Mouse (Mus musculus) megakaryocyte-erythroid progenitor cell, adult 5-6 weeks (primary cell): ENCODE results near the gene Myo5c. TPM values are rescaled to one million over a fixed set of nuclear protein-coding genes. Genes with fewer than 3 reads are reported as not detected.

ENCODE experiments used
- ATAC-seq: replicated peaks from 2 replicates; pipeline ENCODE4 v1.8.0; 2016; ENCODE audit warnings: mild to moderate bottlenecking, inconsistent platforms; ENCODE audit not compliant: severe bottlenecking, poor library complexity, low FRiP score, low TSS enrichment
- total RNA-seq, 2 experiments: library from RNA; stranded (forward) in 1 of 2; stranded (reverse) in 1 of 2; fragments of 200-1000, 215-1000 nt in 1 of 2; fragments of >200 nt in 1 of 2; fragmentation: Nextera tagmentation in 1 of 2; gene quantifications; 2 replicates each; pipeline ENCODE4 v1.2.3; 2014 to 2017

The Myo5c gene
- total RNA-seq, 2 experiments from 2014 or later: not detected

DNA sequence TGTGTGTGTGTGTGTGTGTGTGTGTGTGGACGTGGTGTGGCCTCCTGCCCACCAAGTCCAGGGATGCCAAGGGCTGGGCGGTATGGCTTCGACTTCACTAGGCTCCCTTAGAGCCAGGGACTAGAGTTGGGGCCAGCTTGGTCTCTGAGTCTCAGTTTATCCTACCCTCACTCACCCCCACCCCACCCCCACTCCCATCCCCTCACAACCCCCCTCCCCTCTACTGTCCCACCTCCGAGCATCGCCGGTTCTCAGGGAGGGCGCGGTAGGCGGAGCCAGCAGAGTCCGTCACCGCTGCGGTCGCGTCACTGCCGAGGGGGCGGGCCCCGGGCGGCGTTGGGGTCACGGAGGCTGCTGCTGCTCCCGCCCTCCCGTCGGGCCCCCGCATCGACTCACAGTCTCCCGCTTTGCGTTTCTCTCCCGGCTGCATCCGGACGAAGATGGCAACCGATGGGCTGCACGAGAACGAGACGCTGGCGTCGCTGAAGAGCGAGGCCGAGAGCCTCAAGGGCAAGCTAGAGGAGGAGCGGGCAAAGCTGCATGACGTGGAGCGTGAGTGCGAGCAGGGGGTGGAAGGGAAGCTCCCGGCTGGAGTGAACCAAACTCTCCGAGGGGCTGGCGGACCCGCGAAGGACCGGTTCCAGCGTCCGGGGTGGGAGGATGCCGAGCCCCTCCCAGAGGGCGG is 82.2 kb downstream of the Myo5c start:
- peak; percentile 89 for ATAC-seq

DNA sequence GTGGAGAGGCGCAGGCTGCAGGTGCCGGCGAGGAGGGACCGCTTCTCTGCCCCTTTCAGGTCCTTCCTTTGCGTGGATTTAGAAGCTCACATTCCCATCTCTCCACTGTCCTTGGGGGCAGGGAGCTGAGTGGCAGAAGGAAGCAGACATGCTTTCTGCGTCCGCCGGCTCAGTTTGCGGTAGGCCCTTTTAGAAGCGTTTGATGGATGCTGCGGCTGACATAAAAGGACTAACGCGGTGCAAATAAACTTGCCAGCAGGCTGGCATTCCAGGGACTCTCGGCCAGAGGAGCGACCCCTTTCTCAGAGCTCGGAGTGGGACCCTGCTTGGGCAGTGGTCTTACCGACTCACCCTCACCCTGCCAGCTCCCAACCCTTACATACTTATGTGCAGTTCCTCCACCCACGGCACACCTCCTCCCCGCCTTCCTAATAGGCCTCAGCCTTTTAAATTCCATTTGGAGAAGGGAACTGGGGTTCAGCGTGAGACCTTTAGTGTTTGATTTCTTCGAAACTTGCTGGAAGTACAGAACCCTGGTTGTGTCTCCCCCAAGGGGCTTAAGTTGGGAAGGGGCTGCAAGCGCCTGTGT is 82.8 kb downstream of the Myo5c start:
- ATAC-seq: no peak

DNA sequence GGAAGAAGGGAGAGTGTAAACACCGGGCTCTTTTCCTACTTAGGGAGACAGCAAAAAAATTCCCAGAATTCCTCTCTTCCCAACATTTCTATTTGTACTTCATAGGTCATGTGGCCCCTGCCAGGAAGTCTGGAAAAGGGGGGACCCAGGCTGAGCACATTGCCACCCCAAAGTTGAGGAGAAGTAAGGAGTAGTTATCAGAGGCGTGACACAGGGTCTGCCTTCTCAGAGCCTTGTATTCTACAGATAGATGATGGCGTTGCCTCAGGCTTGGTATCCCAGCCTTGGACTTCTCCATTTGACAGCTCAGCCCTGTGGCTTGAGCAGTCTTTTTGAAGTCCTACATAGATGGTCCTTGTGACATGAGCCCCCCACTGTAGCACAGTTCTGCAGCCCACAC is 83.4 kb downstream of the Myo5c start:
- no peak for ATAC-seq

DNA sequence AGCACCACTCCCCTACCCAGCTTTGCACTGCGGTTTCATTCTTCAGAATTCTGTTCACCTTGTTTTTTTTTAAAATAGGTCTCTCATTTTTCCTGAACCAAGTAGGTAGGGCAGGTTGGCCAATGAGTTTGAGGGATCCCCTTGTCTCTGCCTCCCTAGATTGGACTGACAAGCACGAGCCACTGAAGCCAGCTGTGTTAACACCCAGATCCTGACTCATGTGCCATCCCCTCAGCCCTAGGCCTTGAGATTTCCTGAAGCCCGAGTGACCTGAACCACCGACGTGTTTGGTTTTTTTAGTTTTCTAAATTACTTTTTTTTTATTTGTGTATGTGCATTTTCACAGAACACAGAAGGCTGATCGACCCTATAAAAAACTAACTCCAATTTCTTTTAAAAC is 85.0 kb downstream of the Myo5c start:
- no peak for ATAC-seq

DNA sequence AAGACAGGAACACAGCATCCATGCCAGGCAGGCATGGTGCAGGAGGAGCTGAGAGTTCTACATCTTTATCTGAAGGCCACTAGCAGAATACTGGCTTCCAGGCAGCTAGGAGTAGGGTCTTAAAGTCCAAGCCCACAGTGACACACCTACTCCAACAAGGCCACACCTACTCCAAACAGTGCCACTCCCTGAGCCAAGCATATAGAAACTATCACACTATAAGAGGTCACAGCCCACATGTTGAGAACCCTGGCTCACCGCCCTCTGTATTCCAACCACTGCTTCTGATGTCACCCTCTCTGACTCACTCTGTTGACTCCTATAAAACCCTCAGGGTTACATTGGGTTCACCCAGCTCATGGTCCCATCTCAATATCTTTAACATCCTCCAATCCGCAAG is 86.4 kb downstream of the Myo5c start:
- ATAC-seq: no peak

DNA sequence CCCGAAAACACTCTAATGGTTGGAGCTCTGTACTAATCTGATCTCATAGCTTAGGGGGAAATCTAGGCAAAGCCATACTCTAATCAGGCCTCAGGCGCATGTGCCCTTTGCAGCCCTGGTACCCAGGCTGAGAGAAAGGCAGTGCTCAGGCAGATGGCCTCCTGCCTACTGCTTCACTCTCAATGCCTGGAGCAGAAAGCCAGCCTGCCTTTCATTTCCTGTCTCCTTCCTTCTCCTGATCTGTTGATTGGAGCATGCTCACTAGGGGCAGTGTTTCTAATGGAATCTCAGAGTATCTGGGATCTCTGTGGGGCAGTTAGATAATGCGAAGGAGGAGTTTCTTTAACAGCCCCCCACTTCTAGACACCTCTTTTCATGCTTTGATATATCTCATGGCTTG is 87.5 kb downstream of the Myo5c start:
- no peak for ATAC-seq

DNA sequence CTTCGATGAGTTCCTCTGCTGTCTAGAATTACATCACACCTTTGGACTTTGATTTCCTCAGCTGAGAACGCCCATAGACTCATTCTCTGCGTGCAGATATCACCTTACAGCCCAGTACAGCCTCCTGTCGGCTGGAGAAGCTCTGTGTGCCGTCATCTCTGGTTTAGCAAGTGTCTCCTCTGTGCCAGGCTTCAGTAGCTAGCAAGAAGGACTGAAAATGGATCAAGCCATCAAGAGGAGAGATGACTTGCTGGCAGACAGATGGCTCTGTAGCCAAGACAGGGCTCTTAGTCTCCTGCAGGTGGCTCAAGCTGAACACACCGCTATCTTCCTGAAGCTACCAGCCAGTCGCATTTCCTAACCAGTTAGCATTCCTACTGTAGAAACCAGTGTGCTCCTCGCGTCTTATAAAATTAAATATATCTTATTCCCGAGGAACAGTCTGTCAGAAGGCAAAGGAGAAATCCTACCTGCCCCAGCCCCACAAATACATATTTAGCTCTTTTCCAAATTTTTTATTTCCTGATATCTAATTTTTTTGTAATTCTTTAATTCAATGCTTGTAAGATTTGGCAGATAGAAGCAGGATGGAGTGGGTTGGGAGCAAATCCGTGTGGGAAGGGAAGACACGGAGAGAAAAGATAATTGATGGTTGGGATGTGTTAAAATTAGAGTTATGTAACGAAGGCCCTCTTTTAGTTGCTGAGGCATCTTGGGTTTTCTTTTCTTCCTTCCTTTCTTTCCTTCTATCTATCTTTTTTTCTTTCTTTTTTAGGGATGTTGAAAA is 90.5 kb downstream of the Myo5c start:
- ATAC-seq: no peak

DNA sequence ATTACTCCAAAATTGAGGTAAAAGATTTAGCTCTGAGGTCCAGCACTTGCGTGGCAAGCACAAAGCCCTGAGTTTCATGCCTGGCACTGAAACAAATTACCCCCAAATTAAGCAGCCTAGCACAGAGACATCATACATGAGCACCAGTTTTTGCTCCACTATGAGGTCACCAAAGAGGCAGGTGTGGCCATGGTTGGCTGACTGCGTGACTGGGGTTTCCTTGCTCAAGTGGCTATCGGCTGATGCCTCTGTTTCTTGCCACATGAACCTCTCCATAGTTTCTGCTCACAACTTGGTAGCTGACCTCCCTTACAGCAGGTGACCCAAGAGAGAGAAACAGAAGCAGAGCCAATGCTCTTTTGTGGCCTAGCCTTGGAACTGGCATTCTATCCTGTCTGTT is 96.2 kb downstream of the Myo5c start:
- no peak for ATAC-seq

DNA sequence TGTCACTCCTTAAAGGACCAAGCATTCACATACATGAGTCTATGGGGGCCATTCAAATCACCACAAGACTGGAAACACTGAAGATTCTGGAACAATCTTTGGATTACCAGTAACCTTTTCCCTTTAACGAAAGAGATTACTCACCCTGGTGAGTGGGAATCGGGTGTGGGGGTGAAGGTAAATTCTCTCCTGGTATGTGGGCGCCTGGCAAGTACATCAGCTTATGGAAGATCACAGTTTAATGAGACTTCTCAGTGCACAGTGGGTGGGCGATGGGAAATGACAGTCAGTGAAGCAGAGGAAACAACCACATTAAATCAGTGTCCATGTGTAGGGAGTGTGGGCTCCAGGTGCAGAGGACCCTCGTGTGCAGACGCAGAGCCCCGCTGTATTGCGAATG is 99.0 kb downstream of the Myo5c start:
- ATAC-seq: no peak

DNA sequence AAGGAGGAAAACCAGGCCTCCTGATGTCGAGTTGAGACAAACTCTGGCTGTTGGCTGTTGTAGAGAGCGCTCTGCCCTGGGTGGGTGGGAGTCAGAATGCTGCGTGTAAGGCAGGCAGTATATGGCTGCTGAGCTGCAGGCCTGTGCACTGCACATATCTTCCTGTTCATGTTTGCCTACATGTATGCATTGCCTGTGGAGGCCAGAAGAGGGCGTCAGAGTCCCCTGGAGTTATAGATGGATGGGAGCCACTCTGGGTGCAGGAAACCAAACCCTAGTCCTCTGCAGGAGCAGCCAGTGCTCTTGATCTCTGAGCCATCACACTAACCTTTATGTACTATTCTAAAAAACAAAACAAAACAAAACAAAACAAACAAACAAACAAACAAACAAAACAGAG is 102.6 kb downstream of the Myo5c start:
- 0 out of 2 replicates have a peak, but pooled peaks have one; percentile 38 for ATAC-seq

DNA sequence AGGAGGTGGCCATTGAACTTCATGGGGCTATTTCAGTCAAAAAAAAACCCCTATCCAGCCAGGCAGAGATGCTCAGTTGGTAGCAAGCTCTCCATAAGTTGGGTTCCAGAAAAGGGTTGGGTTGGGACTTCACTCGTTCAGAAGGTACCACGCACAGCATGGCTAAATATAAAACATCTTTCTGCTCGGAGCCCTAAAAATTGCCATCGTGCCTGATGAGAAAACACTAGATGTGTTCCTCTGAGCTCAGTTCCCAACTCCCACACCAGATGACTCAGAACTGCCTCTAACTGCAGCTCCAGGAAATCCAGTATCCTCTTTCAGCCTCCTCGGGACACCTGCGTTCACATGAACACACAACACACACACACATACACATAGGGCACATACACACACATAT is 106.2 kb downstream of the Myo5c start:
- ATAC-seq: no peak

DNA sequence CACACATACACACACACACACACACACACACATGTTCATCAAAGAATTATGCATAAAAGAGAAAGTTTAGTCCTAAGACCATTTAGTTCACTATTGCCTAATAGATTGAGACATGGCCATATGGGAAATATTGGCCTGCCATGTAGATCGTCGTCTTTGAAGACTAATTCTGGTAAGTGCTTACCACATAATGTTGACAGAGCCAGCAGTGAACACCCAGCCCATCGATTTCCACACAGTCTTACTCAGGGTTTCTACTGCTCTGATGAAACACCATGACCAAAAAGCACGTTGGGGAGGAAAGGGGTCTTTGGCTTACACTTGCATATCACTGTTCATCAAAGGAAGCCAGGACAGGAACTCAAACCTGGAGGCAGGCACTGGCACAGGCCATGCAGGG is 110.6 kb downstream of the Myo5c start:
- no peak for ATAC-seq

DNA sequence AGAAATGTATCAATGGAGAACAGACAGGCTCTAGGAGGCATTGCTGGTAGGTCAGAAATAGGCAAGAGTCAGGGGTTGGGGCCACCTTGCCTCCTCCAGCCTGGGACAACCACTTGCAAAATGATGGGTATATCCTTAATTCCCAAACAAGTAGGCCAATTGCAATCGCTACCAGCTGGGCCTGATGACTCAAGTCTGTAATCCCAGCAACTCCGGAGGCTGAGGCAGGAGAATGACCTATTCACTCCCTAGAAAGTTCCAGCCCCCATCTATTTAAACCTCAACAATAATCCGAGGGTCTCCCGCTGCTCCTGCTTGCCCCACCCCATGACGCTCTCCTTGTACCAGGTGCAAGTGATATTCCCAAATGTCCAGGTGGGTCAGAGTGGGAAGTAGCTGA is 115.6 kb downstream of the Myo5c start, which contains the start of gene Bcl2l10:
Gene Bcl2l10 (plus strand): TSS at position 301 of the 400 bp plus-strand sequence.
- ATAC-seq: no peak

DNA sequence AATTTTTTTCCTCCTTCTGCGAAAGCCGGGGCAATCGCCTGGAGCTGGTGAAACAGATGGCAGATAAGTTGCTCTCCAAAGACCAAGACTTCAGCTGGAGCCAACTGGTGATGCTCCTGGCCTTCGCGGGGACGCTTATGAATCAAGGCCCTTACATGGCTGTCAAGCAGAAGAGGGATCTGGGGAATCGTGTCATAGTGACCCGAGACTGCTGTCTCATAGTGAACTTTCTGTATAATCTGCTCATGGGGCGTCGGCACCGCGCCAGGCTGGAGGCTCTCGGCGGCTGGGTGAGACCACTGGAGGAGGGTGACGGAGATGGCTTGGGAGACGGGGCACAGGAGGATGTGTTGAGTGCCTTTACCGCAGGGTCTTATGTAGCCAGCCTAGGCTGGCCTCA is 116.2 kb downstream of the Myo5c start:
- ATAC-seq: no peak

DNA sequence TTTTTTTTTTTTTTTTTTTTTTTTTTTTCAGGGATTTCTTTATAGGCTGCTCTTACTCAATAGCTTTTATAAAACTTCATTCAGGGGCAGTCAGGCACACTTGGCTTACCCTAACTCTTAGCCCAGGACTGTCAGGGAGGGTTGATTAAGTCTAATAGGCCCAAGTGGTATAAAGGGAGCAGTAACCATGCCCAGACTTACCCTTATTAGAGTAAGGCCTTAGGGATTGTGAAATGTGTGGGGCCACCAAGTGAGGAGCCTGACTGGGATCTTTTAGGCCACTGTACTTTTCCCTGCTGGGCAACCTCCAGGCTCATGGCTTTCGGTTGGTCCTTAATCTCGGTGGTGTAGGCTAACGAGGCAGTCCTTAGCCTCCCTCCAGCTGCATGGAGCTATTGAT is 116.8 kb downstream of the Myo5c start:
- ATAC-seq: no peak

DNA sequence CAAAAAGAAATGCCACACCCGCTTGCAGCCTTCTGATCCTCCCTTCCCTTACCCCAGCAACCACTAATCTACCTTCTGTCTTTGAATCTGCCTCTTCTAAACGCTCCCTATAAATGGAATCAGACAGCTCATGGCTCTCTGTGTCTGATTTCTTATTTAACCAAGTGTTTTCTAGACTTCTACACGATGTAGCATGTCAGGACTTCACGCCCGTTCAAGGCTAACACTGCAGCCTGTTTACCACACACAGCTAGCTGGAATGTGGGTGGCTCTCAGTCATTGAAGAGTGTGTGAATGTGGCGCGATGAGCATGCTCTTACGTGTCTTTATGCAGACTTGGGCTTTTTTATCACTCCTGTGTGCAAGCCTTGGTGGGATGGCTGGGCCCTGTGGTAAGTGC is 121.3 kb downstream of the Myo5c start:
- ATAC-seq: no peak

Other genes starting within 250 kb of the Myo5c start
- gene Arpp19, start 194.4 kb upstream of the Myo5c start, total RNA-seq (2014; fragmentation: Nextera tagmentation): 180 and 239 TPM in 2 replicates
- 112 and 152 TPM in 2 replicates for gene Arpp19, start 194.4 kb upstream of the Myo5c start, total RNA-seq (2017)
- gene Myo5a, start 161.0 kb upstream of the Myo5c start, total RNA-seq (2014; fragmentation: Nextera tagmentation): 7.5 and 10.4 TPM in 2 replicates
- 14.4 and 22.2 TPM in 2 replicates for gene Myo5a, start 161.0 kb upstream of the Myo5c start, total RNA-seq (2017)
- not detected in 2 replicates for gene Gnb5, start 74.3 kb downstream of the Myo5c start, total RNA-seq (2014; fragmentation: Nextera tagmentation)
- gene Gnb5, start 74.3 kb downstream of the Myo5c start, total RNA-seq (2017): 1.1 and 1.3 TPM in 2 replicates
- not detected in 2 replicates for gene Bcl2l10, start 115.7 kb downstream of the Myo5c start, total RNA-seq (2014; fragmentation: Nextera tagmentation)
- not detected in 2 replicates for gene Bcl2l10, start 115.7 kb downstream of the Myo5c start, total RNA-seq (2017)
- gene Mapk6, start 178.0 kb downstream of the Myo5c start, total RNA-seq (2014; fragmentation: Nextera tagmentation): 28.6 and 30.0 TPM in 2 replicates
- 37.8 and 38.0 TPM in 2 replicates for gene Mapk6, start 178.0 kb downstream of the Myo5c start, total RNA-seq (2017)
- 36.6 and 37.5 TPM in 2 replicates for gene Leo1, start 209.5 kb downstream of the Myo5c start, total RNA-seq (2014; fragmentation: Nextera tagmentation)
- 76.8 and 84.1 TPM in 2 replicates for gene Leo1, start 209.5 kb downstream of the Myo5c start, total RNA-seq (2017)